Mouse (Mus musculus): ENCODE measurements at regions not wholly inside any gene's neighbourhood (a gene's known extent, or its start where the extent isn't known, plus 50 kb on each side); places are given as distances from the start of the nearest gene placed in this dataset.

- no peak for TF ChIP-seq CTCF (conservative IDR thresholded peaks at IDR 0.05; ENCODE audit: low read length)
- TF ChIP-seq POU5F1 (IDR thresholded peaks at IDR 0.05; ENCODE audit: borderline replicate concordance, low read length): no peak
- TF ChIP-seq NANOG (IDR thresholded peaks at IDR 0.05; ENCODE audit: borderline replicate concordance, low read length): no peak
- no peak overlapping the region for H3K4me3 ChIP-seq (replicated peaks; ENCODE audit: low read length)
Measured at GRCm38 (mm10) chr16:30742474-30742873, 143.0 kb downstream of the Fam43a start.

DNA sequence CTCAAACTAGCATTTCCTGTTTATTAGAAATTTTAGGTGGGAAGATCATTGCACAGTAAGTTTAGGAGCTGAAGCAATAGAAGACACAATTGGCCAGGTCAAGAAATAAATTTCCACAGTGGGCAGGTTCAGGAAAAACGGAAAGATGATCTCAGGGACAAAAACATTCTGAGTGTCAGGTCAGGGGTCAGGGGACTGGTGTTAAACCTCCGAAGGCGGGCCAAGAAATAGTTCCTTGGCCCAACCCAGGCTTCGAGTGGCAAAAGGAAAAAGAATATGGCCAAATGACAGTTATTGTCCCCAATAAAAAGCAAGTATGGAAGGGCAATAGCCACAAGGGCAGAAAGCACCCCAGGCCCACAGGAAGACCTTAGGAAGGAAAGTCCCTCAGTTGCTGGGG lies 144.0 kb downstream of the Fam43a start:
- Histone ChIP-seq H3K9me3 (ENCODE audit: low read length) (peaks cover under 1% of the 10 kb centered on the region; the same call in 1 of the 2 replicates), H3K27me3 (ENCODE audit: insufficient read depth, low read length) (0 out of 2 replicates have a peak, but pooled peaks cover 2% of the 10 kb centered on the region), H3K4me1 (replicated peaks; ENCODE audit: low read depth, low read length) (peaks cover 78% of the 10 kb centered on the region), H3K4me3 (replicated peaks; ENCODE audit: low read length) (no peak overlapping the region), H3K36me3 (ENCODE audit: insufficient read depth, low read length) (no peaks in the 10 kb centered on the region)
- TF ChIP-seq CTCF (conservative IDR thresholded peaks at IDR 0.05; ENCODE audit: low read length) (no peak), NANOG (IDR thresholded peaks at IDR 0.05; ENCODE audit: borderline replicate concordance, low read length) (no peak), POU5F1 (IDR thresholded peaks at IDR 0.05; ENCODE audit: borderline replicate concordance, low read length) (no peak)

More at GRCm38 (mm10) chr16:30742474-30742873, 143.0 kb downstream of the Fam43a start:
- peaks cover 7% of the 10 kb centered on the region for H3K9me3 ChIP-seq (ENCODE audit: low read length)
- H3K27me3 ChIP-seq (ENCODE audit: insufficient read depth, low read length): 0 out of 2 replicates have a peak, but pooled peaks cover 2% of the 10 kb centered on the region
- no peaks in the 10 kb centered on the region for H3K36me3 ChIP-seq (ENCODE audit: insufficient read depth, low read length)
- H3K4me1 ChIP-seq (replicated peaks; ENCODE audit: low read depth, low read length): peaks cover 79% of the 10 kb centered on the region

GRCm38 (mm10) chr16:30744237-30744636 lies 144.7 kb downstream of the Fam43a start:
- H3K9me3 ChIP-seq (ENCODE audit: low read length): no peaks in the 10 kb centered on the region
- TF ChIP-seq CTCF (conservative IDR thresholded peaks at IDR 0.05; ENCODE audit: low read length) (no peak), POU5F1 (IDR thresholded peaks at IDR 0.05; ENCODE audit: borderline replicate concordance, low read length) (no peak)
- no peak overlapping the region for H3K4me3 ChIP-seq (replicated peaks; ENCODE audit: low read length)
- 0 out of 2 replicates have a peak, but pooled peaks cover 2% of the 10 kb centered on the region for H3K27me3 ChIP-seq (ENCODE audit: insufficient read depth, low read length)
- H3K36me3 ChIP-seq (ENCODE audit: insufficient read depth, low read length): no peaks in the 10 kb centered on the region
- peaks cover 72% of the 10 kb centered on the region for H3K4me1 ChIP-seq (replicated peaks; ENCODE audit: low read depth, low read length)

DNA sequence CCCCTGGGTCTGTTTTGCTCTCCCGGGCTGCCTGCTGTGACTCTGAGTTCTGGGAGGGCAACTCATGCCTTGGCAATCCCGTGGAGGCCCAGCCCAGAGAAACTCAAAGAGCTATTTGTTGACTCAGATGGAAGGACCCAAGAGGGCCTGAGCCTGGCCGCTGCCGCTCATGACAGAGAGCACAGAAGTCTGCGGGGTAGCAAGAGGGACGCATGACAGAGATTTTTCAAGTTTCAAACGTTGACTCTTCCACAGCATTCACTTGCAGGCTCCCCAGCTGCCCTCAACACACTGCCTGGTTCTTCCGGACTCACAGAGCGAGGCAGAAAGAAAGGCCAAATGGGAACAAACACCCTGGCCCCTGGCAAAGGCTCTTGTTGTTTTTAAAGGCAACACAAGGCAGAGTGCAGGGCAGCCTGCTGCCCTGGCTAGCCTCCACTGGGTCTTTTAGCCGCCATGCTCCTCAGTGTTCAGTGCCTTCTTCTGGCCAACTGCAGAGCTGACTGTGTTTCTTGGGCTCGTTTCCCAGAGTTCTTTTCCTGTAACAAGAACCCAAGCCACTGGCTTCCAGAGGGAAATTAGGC lies 146.2 kb downstream of the Fam43a start:
- peaks cover 59% of the 10 kb centered on the region for H3K4me1 ChIP-seq (replicated peaks; ENCODE audit: low read depth, low read length)
- no peak for TF ChIP-seq CTCF (conservative IDR thresholded peaks at IDR 0.05; ENCODE audit: low read length)
- no peak for TF ChIP-seq POU5F1 (IDR thresholded peaks at IDR 0.05; ENCODE audit: borderline replicate concordance, low read length)
- TF ChIP-seq NANOG (IDR thresholded peaks at IDR 0.05; ENCODE audit: borderline replicate concordance, low read length): no peak

DNA sequence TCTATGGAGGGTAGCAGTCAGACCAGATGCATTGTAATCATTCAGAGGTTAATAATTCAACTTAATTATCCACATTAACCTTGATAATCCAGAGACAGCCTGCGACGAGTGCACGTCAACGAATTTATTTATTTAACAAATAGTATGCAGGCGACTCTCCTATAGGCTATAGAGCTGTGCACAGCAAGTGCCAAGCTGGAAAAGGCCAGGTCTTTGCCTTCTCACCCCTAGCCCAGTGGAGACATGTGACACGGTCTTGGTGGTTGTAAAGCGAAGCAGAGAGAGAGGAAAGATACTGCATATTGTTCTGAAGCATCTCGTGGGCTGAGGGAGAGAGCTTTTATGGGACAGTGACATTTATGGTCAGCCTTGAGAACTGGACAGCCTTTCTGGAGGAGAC lies 146.7 kb downstream of the Fam43a start:
- peaks cover 54% of the 10 kb centered on the region for H3K4me1 ChIP-seq (replicated peaks; ENCODE audit: low read depth, low read length)
- H3K36me3 ChIP-seq (ENCODE audit: insufficient read depth, low read length): no peaks in the 10 kb centered on the region
- no peaks in the 10 kb centered on the region for H3K9me3 ChIP-seq (ENCODE audit: low read length)
- 0 out of 2 replicates have a peak, but pooled peaks cover 2% of the 10 kb centered on the region for H3K27me3 ChIP-seq (ENCODE audit: insufficient read depth, low read length)
- H3K4me3 ChIP-seq (replicated peaks; ENCODE audit: low read length): no peak overlapping the region
- TF ChIP-seq POU5F1 (IDR thresholded peaks at IDR 0.05; ENCODE audit: borderline replicate concordance, low read length) (no peak), NANOG (IDR thresholded peaks at IDR 0.05; ENCODE audit: borderline replicate concordance, low read length) (no peak), CTCF (conservative IDR thresholded peaks at IDR 0.05; ENCODE audit: low read length) (no peak)

More for the DNA sequence above, 146.2 kb downstream of the Fam43a start:
- Histone ChIP-seq H3K27me3 (ENCODE audit: insufficient read depth, low read length) (0 out of 2 replicates have a peak, but pooled peaks cover 2% of the 10 kb centered on the region), H3K9me3 (ENCODE audit: low read length) (no peaks in the 10 kb centered on the region), H3K4me3 (replicated peaks; ENCODE audit: low read length) (no peak overlapping the region), H3K36me3 (ENCODE audit: insufficient read depth, low read length) (no peaks in the 10 kb centered on the region)

- Histone ChIP-seq H3K9me3 (ENCODE audit: low read length) (no peaks in the 10 kb centered on the region), H3K27me3 (ENCODE audit: insufficient read depth, low read length) (no peaks in the 10 kb centered on the region), H3K36me3 (ENCODE audit: insufficient read depth, low read length) (no peaks in the 10 kb centered on the region), H3K4me3 (replicated peaks; ENCODE audit: low read length) (no peak overlapping the region), H3K4me1 (replicated peaks; ENCODE audit: low read depth, low read length) (peaks cover 31% of the 10 kb centered on the region)
- TF ChIP-seq NANOG (IDR thresholded peaks at IDR 0.05; ENCODE audit: borderline replicate concordance, low read length) (no peak), POU5F1 (IDR thresholded peaks at IDR 0.05; ENCODE audit: borderline replicate concordance, low read length) (no peak), CTCF (conservative IDR thresholded peaks at IDR 0.05; ENCODE audit: low read length) (no peak)
Measured at GRCm38 (mm10) chr16:30749841-30750240, 150.3 kb downstream of the Fam43a start.

DNA sequence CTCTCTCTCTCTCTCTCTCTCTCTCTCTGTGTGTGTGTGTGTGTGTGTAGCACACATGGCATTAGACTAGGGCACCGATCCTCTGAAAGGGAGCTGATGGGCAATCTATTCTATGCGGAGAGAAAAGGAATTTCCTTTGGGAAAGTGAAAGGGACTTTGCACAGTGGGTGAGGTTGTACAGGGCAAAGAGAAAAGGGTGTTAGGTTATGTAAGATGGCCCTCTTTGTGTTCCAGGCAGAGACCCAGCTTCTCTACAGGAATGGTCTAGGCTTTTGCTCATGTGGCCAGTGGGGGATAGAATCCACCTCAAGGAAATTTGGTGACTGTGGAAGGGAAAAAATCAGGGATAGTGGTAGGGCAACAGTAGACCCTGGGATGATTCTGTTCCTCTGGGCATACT lies 156.2 kb downstream of the Fam43a start:
- Histone ChIP-seq H3K36me3 (ENCODE audit: insufficient read depth, low read length) (no peaks in the 10 kb centered on the region), H3K27me3 (ENCODE audit: insufficient read depth, low read length) (peaks cover 7% of the 10 kb centered on the region; the same call in 1 of the 2 replicates), H3K4me1 (replicated peaks; ENCODE audit: low read depth, low read length) (peaks cover 24% of the 10 kb centered on the region), H3K4me3 (replicated peaks; ENCODE audit: low read length) (no peak overlapping the region), H3K9me3 (ENCODE audit: low read length) (no peaks in the 10 kb centered on the region)
- no peak for TF ChIP-seq POU5F1 (IDR thresholded peaks at IDR 0.05; ENCODE audit: borderline replicate concordance, low read length)
- TF ChIP-seq NANOG (IDR thresholded peaks at IDR 0.05; ENCODE audit: borderline replicate concordance, low read length): no peak
- TF ChIP-seq CTCF (conservative IDR thresholded peaks at IDR 0.05; ENCODE audit: low read length): no peak

DNA sequence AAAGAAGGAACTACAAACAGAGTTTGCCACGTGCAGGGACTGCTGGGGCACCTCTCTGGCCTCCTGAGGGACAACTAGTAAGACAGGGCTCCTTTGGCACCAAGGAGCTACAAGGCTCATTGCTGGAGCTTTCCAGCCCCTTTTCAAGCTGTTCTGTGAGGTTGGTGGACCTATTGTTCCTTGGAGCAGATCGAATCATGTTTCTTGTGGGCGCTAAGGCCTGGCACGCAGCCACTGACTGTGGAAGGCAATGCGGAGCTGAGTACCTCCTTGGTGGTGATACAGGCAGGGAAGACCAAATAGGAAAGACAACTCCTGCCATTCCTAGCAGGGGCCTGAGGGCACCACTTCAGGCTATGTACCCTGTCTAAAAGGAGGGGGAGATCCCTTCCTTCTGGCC lies 157.2 kb downstream of the Fam43a start:
- no peaks in the 10 kb centered on the region for H3K36me3 ChIP-seq (ENCODE audit: insufficient read depth, low read length)
- H3K9me3 ChIP-seq (ENCODE audit: low read length): no peaks in the 10 kb centered on the region
- H3K4me3 ChIP-seq (replicated peaks; ENCODE audit: low read length): no peak overlapping the region
- peaks cover 7% of the 10 kb centered on the region; the same call in 1 of the 2 replicates for H3K27me3 ChIP-seq (ENCODE audit: insufficient read depth, low read length)
- TF ChIP-seq CTCF (conservative IDR thresholded peaks at IDR 0.05; ENCODE audit: low read length) (no peak), NANOG (IDR thresholded peaks at IDR 0.05; ENCODE audit: borderline replicate concordance, low read length) (no peak), POU5F1 (IDR thresholded peaks at IDR 0.05; ENCODE audit: borderline replicate concordance, low read length) (no peak)
- peaks cover 33% of the 10 kb centered on the region for H3K4me1 ChIP-seq (replicated peaks; ENCODE audit: low read depth, low read length)
